Mouse (Mus musculus): ENCODE results near the gene Rapgef6.

DNA sequence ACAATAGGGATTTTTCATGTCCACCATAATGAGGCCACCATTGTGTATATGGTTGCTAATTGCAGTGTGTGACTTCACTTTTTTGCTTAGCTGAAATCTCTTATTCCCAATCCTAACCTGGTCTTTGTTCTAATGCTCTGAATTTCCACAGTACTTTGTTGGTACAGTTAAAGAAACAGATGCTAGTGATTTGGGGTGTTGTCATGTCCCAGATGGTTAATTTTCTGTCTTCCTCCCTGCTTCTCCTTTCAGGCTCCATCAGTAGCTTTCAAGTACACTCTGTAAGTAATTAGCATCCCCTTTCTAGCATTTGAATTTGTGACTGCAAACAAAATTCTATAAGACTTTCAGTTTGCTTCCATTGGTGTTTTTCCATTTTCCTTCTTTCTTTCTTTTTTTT is 17.7 kb downstream of the Rapgef6 start:
- TF ChIP-seq CTCF (IDR thresholded peaks at IDR 0.05) (no peak), POLR2A (IDR thresholded peaks at IDR 0.05; ENCODE audit: insufficient read depth, low read depth, low read length) (no peak), EP300 (IDR thresholded peaks at IDR 0.05; ENCODE audit: insufficient read depth, low read depth, low read length) (no peak)

All from heart, adult 2 months (tissue).